Mouse (Mus musculus): ENCODE measurements at regions not wholly inside any gene's neighbourhood (a gene's known extent, or its start where the extent isn't known, plus 50 kb on each side); places are given as distances from the start of the nearest gene placed in this dataset.

- H3K27me3 ChIP-seq (replicated peaks; ENCODE audit: low read depth, poor library complexity, severe bottlenecking) = no peaks in the 10 kb centered on the region
- no peak overlapping the region for H3K27ac ChIP-seq (replicated peaks)
- peaks cover 27% of the 10 kb centered on the region for H3K4me1 ChIP-seq
- 84% methylated on average over 2 of the region's 2 CpGs for WGBS
- H3K4me3 ChIP-seq = no peak overlapping the region
- DNase-seq (ENCODE audit: low spot score) = no peak
- no peaks in the 10 kb centered on the region for H3K9me3 ChIP-seq
- no peaks in the 10 kb centered on the region for H3K36me3 ChIP-seq (replicated peaks)
These were observed 128.0 kb upstream of the Npvf start for GRCm38 (mm10) chr6:50782221-50782620.

- 81% methylated on average over 10 of the region's 10 CpGs for WGBS
- H3K4me1 ChIP-seq = peaks cover 15% of the 10 kb centered on the region
- H3K9me3 ChIP-seq = no peaks in the 10 kb centered on the region; the same call in 1 of the 2 replicates
- no peaks in the 10 kb centered on the region for H3K27me3 ChIP-seq (replicated peaks; ENCODE audit: low read depth, poor library complexity, severe bottlenecking)
- no peaks in the 10 kb centered on the region for H3K36me3 ChIP-seq (replicated peaks)
- H3K27ac ChIP-seq (replicated peaks) = peak overlapping the region; percentile 48
- H3K4me3 ChIP-seq = no peak overlapping the region
- DNase-seq (ENCODE audit: low spot score) = no peak
These were observed 129.3 kb upstream of the Npvf start for GRCm38 (mm10) chr6:50783494-50783893.

- no peak for DNase-seq (ENCODE audit: low spot score)
- Histone ChIP-seq H3K27me3 (replicated peaks; ENCODE audit: low read depth, poor library complexity, severe bottlenecking) (no peaks in the 10 kb centered on the region), H3K27ac (replicated peaks) (0 out of 2 replicates have a peak overlapping the region, but pooled peaks have one; percentile 10)
These were observed 130.1 kb upstream of the Npvf start for GRCm38 (mm10) chr6:50784381-50784780.

GRCm38 (mm10) chr6:50787666-50788065 is 133.4 kb upstream of the Npvf start:
- 92% methylated on average over 8 of the region's 8 CpGs for WGBS
- H3K36me3 ChIP-seq (replicated peaks) = no peaks in the 10 kb centered on the region
- peaks cover 19% of the 10 kb centered on the region for H3K4me1 ChIP-seq
- H3K27me3 ChIP-seq (replicated peaks; ENCODE audit: low read depth, poor library complexity, severe bottlenecking) = no peaks in the 10 kb centered on the region
- no peak for DNase-seq (ENCODE audit: low spot score)
- no peak overlapping the region for H3K27ac ChIP-seq (replicated peaks)
- no peak overlapping the region for H3K4me3 ChIP-seq
- no peaks in the 10 kb centered on the region; the same call in 1 of the 2 replicates for H3K9me3 ChIP-seq

More at GRCm38 (mm10) chr6:50784381-50784780, 130.1 kb upstream of the Npvf start:
- Histone ChIP-seq H3K36me3 (replicated peaks) (no peaks in the 10 kb centered on the region), H3K4me1 (peaks cover 15% of the 10 kb centered on the region), H3K9me3 (no peaks in the 10 kb centered on the region; the same call in 1 of the 2 replicates), H3K4me3 (no peak overlapping the region)
- WGBS = 89% methylated on average over 6 of the region's 6 CpGs

GRCm38 (mm10) chr6:50799963-50800362 is 145.7 kb upstream of the Npvf start:
- DNase-seq (ENCODE audit: low spot score) = no peak
- Histone ChIP-seq H3K4me3 (no peak overlapping the region), H3K27me3 (replicated peaks; ENCODE audit: low read depth, poor library complexity, severe bottlenecking) (peaks cover 23% of the 10 kb centered on the region), H3K36me3 (replicated peaks) (no peaks in the 10 kb centered on the region), H3K9me3 (no peaks in the 10 kb centered on the region), H3K27ac (replicated peaks) (no peak overlapping the region), H3K4me1 (peaks cover 19% of the 10 kb centered on the region)
- 82% methylated on average over 4 of the region's 4 CpGs for WGBS

GRCm38 (mm10) chr6:50802956-50803355 is 148.7 kb upstream of the Npvf start:
- H3K36me3 ChIP-seq (replicated peaks) = no peaks in the 10 kb centered on the region
- peak overlapping the region; percentile 40 for H3K27ac ChIP-seq (replicated peaks)
- peaks cover 23% of the 10 kb centered on the region for H3K27me3 ChIP-seq (replicated peaks; ENCODE audit: low read depth, poor library complexity, severe bottlenecking)
- no peak for DNase-seq (ENCODE audit: low spot score)
- H3K4me3 ChIP-seq = no peak overlapping the region
- no peaks in the 10 kb centered on the region for H3K9me3 ChIP-seq
- 53% methylated on average over 7 of the region's 7 CpGs for WGBS
- peaks cover 30% of the 10 kb centered on the region for H3K4me1 ChIP-seq

GRCm38 (mm10) chr6:50804477-50805005 is 150.3 kb upstream of the Npvf start:
- Histone ChIP-seq H3K4me1 (peaks cover 42% of the 10 kb centered on the region), H3K36me3 (replicated peaks) (no peaks in the 10 kb centered on the region), H3K9me3 (no peaks in the 10 kb centered on the region), H3K27ac (replicated peaks) (no peak overlapping the region), H3K4me3 (no peak overlapping the region), H3K27me3 (replicated peaks; ENCODE audit: low read depth, poor library complexity, severe bottlenecking) (peaks cover 23% of the 10 kb centered on the region)
- WGBS = 83% methylated on average over 4 of the region's 4 CpGs
- DNase-seq (ENCODE audit: low spot score) = no peak

- H3K4me1 ChIP-seq = peaks cover 60% of the 10 kb centered on the region
- H3K4me3 ChIP-seq = no peak overlapping the region
- H3K9me3 ChIP-seq = no peaks in the 10 kb centered on the region
- H3K36me3 ChIP-seq (replicated peaks) = no peaks in the 10 kb centered on the region
- peak overlapping the region; percentile 31; the same call in 1 of the 2 replicates for H3K27ac ChIP-seq (replicated peaks)
- DNase-seq (ENCODE audit: low spot score) = peak; percentile 70
- H3K27me3 ChIP-seq (replicated peaks; ENCODE audit: low read depth, poor library complexity, severe bottlenecking) = peaks cover 20% of the 10 kb centered on the region
- WGBS = 13% methylated on average over 7 of the region's 7 CpGs
These were observed 152.3 kb upstream of the Npvf start for GRCm38 (mm10) chr6:50806376-50807077.

- Histone ChIP-seq H3K4me1 (peaks cover 68% of the 10 kb centered on the region), H3K27ac (replicated peaks) (peak overlapping the region; percentile 76), H3K9me3 (no peaks in the 10 kb centered on the region), H3K27me3 (replicated peaks; ENCODE audit: low read depth, poor library complexity, severe bottlenecking) (peaks cover 18% of the 10 kb centered on the region), H3K4me3 (no peak overlapping the region), H3K36me3 (replicated peaks) (no peaks in the 10 kb centered on the region)
- DNase-seq (ENCODE audit: low spot score) = no peak
- 70% methylated on average over 19 of the region's 19 CpGs for WGBS
These were observed 153.2 kb upstream of the Npvf start for GRCm38 (mm10) chr6:50807187-50808012.

GRCm38 (mm10) chr6:50808126-50808525 is 153.9 kb upstream of the Npvf start:
- DNase-seq (ENCODE audit: low spot score) = peak; percentile 76
- Histone ChIP-seq H3K4me1 (peaks cover 68% of the 10 kb centered on the region), H3K4me3 (no peak overlapping the region), H3K9me3 (no peaks in the 10 kb centered on the region), H3K27me3 (replicated peaks; ENCODE audit: low read depth, poor library complexity, severe bottlenecking) (peaks cover 16% of the 10 kb centered on the region), H3K27ac (replicated peaks) (peak overlapping the region; percentile 80), H3K36me3 (replicated peaks) (no peaks in the 10 kb centered on the region)
- 8% methylated on average over 4 of the region's 4 CpGs for WGBS

GRCm38 (mm10) chr6:50808811-50809668 is 154.8 kb upstream of the Npvf start:
- DNase-seq (ENCODE audit: low spot score) = no peak
- peak overlapping the region; percentile 80 for H3K27ac ChIP-seq (replicated peaks)
- H3K9me3 ChIP-seq = no peaks in the 10 kb centered on the region
- WGBS = 51% methylated on average over 24 of the region's 24 CpGs
- H3K27me3 ChIP-seq (replicated peaks; ENCODE audit: low read depth, poor library complexity, severe bottlenecking) = peaks cover 8% of the 10 kb centered on the region
- no peaks in the 10 kb centered on the region for H3K36me3 ChIP-seq (replicated peaks)
- peaks cover 66% of the 10 kb centered on the region for H3K4me1 ChIP-seq
- H3K4me3 ChIP-seq = no peak overlapping the region

GRCm38 (mm10) chr6:50809669-50809983 is 155.4 kb upstream of the Npvf start:
- Histone ChIP-seq H3K4me1 (peaks cover 65% of the 10 kb centered on the region), H3K27ac (replicated peaks) (peak overlapping the region; percentile 80), H3K4me3 (no peak overlapping the region), H3K36me3 (replicated peaks) (no peaks in the 10 kb centered on the region), H3K27me3 (replicated peaks; ENCODE audit: low read depth, poor library complexity, severe bottlenecking) (peaks cover 2% of the 10 kb centered on the region; the same call in 1 of the 2 replicates), H3K9me3 (no peaks in the 10 kb centered on the region)
- peak; percentile 25 for DNase-seq (ENCODE audit: low spot score)
- 28% methylated on average over 4 of the region's 4 CpGs for WGBS

Data from embryonic facial prominence, embryonic 10.5 days (tissue).